Mouse (Mus musculus): ENCODE measurements around the gene 1700008O03Rik. TPM values are rescaled to one million over a fixed set of nuclear protein-coding genes. Genes with fewer than 3 reads are reported as not detected.

The 1700008O03Rik gene
- total RNA-seq (2021), result not detected
- long read RNA-seq, experiment 1, result 0 reads
- long read RNA-seq, experiment 2, partial matches to known transcripts, result 0 of 1 reads
- long read RNA-seq, experiment 2, other reads (novel, unspliced or antisense), result 1 of 1 reads

DNA sequence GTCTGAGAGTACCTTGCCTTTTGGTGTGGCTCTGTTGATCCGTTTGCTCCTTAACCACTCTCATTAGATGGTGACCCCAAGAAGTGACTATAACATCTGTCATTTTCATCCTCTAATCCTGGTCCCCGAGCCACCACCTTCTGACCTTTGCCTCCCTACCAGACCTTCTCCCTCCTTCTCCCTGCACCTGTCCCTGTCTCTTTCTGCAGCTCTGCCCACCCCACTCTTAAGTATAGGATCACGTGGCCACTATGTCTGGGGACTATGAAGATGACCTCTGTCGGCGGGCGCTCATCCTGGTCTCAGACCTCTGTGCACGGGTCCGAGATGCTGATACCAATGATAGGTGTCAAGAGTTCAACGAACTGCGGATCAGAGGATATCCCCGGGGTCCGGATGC, at the start of gene 1700008O03Rik:
Gene 1700008O03Rik, minus strand, starts transcription at position 101 of the 400 bp plus-strand sequence.
- DNase-seq, result no peak

DNA sequence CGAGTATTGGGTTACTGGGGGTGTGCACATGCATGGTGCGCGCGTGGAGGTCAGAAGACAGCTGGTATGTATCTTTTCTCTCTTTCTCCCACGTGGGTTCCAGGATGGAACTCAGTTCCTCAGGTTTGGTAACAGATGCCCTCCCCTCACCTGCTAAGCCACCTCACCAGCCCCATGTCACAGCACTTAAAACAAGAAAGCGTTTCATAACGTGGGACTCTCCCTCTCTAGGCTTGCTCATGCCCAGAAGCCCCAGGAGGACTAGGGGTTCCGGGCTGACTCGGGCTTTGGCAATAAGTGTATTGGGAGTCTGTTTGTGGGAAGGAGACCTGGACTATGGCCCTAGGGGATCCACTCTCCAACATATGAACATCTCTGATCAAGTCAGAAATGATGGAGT, 48.5 kb upstream of the 1700008O03Rik start:
- no peak for DNase-seq

DNA sequence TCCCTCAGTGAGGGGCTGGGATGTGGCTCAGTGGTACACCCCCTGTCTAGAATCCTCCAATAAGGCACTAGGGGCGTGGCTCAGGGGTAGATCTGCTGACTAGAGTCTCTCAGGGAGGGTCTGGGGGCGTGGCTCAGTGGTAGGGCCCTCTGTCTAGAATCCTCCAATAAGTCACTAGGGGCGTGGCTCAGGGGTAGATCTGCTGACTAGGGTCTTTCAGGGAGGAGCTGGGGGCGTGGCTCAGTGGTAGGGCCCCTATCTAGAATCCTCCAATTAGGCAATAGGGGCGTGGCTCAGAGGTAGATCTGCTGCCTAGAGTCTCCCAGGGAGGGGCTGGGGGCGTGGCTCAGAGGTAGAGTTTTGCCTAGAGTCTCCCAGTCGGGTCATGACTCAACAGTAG, 47.8 kb upstream of the 1700008O03Rik start:
- no peak for DNase-seq

DNA sequence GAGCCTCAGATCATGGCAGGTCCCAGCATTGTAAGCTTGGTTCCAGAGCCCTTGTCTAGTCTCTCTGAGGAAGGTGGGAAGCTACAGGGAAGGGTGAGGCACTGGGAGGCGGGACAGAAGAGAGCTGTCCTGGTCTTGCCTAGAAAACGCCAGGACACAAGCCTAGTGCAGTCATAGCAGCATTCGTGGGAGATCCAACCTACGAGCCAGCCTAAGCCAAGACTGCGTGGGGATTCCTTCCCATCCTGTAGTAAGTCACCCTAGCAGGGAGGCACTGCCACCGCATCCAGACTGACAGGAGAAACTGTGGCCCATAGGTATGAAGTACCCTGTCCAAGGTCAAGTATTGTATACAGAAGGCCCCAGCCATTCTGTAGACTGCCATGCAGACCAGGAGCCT, 46.9 kb upstream of the 1700008O03Rik start:
- no peak for DNase-seq

DNA sequence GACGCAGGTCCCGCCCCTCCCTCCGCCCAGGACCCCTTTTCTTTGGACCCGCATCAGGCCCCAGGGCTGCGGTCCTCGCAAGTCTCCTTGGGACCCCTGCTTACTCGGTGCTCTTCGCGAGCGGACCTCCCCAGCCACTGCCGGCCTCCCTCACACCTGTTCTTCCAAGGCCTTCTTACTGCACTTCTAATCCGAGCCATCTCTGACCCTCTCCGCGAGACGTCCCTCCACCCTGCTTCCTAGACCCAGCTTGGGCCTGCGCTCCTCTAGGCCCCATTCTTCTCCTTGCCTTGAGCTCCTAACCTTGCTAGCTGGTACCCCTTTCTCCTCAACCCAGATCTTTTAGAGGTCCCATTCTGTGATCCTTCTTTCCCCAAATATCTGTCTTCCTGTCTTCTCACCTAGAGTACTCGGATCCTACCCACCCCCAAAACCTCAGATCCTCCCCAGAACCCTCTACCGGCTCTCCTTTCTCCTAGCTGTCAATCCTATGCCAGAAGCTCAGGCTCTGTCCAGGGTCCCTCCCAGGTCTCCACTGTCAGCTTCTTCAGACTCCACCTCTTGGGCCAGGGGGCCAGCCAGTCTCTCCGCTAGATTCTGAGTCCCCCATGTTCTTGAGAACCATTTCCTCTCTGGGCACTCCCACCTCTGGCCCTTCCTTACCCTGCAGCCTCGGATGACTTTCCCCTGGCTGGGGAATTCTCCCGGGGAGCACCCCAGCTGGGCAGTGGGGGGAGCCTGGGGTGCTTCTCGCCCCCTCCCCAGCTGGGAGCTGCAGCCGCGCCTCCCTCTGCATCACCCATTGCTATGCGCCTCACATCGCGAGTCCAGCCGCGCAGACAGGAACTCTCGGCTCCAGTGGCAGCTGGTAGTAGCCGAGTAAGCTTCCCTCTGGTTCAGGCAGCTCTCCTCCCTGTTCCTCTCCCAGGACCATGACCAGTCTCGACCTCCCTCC, 44.2 kb upstream of the 1700008O03Rik start:
- no peak for DNase-seq

DNA sequence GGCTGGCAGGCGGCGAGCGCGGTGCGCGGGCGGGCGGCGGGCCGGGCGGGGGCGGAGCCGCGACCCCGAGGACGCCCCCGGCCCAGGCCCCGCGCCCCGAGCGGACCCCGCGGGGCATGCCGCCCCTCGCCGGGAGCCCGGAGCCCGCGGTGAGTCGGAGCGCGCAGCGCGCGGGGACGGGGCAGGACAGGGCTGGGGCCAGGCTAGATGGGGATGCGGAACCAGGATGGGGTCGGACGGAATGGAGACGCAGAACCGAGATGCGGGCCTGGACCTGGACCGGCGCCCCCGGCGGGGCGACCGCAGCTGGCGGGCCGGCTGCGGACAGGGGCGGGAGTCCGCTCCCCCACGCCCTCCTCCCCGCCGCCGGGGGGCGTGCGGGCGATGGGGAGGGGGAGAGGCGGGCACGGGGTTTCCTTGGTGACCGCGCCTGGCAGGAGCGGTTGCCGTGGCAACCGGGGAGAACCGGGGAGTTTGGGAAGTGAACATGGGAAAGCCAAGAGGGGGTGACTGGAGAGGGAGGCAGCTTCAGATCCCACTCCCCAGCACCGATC, 43.4 kb upstream of the 1700008O03Rik start, which contains the start of gene Lrrc4b:
Gene Lrrc4b, plus strand, starts transcription at position 51 of the 554 bp plus-strand sequence.
- DNase-seq, result no peak

DNA sequence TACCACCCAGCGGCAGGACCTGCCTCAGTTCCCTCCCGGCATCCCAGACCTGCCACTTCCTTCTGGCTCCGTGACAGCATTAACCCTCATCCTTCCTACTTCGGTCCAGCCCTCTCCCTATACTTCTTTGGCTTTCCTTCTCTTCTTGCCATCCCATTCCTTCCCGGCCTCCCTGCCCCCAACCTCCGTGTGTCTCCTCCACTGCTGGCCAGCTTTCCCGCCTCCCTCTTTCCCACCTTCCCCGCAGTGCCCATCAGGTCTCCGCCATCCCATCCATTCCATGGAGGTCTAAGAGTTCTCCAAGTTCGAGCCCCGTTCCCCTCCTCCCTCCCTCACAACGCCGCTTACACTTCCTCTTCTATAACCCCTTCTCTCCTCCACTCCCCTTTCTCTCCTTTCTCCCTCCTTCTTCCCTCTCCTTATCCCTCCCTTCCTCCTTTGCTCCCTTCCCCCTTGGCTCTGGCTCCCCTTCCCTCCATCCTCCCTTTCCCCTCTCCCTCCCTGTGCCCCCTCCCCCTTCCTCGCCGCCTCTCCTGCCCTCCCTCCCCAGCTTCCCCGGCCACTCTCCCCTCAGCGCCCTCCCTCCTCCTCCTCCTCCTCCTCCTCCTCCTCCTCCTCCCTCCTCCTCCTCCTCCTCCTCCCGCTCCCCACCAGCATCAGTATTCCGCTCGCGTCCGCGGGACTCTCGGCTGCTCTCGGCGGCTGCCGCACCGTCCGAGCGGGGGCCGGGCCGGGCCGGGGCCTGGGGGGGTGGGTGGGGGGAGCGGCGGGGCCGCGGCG, 42.7 kb upstream of the 1700008O03Rik start:
- no peak for DNase-seq

DNA sequence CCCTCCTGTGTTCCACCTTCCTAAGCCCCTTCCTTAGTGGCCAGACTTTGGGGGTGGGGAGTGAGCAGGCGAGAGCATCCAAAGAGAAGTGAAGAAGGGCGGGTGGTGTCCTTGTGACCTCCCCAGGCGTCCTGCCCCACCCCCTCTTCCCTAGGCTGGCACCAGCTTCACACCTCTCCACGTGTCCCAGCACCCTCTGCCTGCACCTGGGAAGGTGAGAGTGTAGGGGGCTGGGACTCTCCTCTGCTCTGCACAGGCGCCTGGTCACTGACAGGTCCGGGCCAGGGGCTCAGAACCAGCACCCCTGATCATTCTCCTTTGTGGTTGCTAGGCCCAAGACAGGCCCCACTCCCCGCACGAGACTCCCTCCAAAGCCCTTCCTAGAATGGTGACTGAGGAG, 42.0 kb upstream of the 1700008O03Rik start:
- no peak for DNase-seq

DNA sequence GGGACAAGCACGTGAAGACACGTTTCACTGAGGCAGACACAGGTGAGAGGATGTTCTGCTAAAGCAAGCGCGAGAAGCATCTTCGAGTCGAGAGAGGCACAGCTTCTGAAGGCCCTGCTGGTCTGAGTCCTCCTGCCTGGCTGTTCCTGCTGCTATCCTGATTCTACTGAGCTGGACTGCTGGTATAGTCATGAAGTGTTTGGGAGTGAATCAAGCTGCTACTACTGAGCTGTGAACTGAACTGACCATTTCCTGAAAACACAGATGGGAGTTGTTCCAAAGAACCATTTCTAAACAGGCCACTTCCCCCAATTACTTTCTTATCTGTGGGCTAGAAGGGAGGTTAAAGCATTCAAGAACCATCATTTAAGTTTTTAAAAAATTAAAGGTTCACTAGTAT, 27.7 kb upstream of the 1700008O03Rik start:
- DNase-seq, result no peak

DNA sequence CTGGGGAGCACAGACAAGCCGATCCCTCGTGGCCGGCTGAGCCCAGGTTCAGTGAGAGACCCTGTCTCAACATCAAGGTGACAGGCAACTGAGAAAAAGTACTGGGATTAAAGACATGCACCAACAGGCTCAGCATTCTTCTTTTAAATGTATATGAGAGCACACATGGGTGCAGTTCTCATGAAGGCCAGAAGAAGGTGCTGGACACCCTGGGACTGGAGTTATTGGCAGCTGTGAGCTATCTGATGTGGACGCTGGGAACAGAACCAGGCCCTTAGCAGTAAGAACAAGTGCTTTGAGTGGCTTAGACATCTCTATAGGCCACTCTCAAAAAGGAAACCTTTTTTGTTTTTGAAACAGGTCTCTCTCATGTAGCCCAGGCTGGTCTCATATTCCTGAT, 25.5 kb upstream of the 1700008O03Rik start:
- DNase-seq, result no peak

DNA sequence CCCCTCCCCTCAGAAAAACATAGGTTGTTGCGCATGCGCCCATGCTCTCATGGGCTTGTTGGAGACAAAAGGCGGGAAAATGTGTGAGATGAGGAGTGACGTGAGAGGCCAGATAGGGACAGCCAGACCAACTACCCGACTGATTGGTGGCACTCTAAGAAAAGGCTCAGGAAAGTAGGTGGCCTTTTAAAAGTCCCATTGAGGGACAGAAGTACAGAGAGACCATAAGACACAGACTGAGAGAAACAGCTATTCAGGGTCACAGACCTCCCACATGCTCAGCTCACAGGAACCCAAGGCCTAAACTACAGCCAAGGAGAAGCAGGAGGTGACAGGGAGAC, 20.4 kb upstream of the 1700008O03Rik start:
- DNase-seq, result no peak

DNA sequence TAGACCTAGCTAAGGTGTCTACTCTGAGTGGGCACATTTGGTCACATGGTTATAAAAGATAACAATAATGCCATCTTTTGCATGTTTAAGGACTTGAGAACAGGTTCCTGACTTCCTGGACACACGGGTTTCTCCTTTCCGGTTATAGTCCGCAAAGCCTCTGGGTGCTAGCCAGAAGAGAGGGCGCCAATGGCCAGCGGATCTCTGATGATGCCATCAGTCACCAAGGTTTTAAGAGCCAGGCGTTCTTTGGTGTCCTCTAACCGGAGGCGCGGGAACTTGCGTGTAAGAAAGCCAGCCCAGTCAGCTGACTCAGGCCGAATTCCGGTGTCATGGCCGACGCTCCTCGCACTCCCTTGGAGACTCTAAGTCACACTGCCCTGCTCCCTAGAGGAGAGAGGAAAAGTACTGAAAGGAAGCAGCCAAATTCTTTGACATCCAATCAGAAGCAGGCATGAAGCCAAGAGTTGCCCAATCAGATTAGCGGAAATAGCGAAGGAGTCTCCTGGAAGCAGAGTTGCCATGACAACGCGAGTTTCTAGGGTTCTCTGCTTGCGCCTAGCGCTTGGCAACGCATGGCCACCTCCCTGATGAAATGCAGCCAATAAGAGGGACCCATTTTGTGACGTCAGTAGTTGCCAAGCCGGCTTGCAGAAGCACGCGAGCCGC, 19.9 kb upstream of the 1700008O03Rik start:
- DNase-seq, result peak; percentile 75

DNA sequence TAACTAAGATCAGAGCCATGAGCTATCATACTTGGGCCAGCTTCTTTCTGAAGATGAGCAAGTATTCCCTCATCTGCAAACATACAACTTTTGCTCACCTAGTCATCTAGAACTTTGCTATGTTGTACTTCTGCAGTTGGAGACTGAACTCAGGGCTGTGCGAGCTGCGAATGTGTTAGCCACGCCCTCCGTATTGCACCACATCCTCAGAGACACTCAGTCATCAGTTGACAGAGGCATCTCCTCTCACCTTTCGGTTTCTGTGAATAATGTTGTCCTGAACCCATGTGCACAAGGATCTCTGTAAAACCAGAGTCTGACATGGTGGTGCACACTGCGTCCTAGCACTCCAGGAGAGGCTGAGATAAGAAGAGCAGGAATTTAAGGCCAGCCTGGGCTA, 16.1 kb upstream of the 1700008O03Rik start:
- DNase-seq, result no peak

DNA sequence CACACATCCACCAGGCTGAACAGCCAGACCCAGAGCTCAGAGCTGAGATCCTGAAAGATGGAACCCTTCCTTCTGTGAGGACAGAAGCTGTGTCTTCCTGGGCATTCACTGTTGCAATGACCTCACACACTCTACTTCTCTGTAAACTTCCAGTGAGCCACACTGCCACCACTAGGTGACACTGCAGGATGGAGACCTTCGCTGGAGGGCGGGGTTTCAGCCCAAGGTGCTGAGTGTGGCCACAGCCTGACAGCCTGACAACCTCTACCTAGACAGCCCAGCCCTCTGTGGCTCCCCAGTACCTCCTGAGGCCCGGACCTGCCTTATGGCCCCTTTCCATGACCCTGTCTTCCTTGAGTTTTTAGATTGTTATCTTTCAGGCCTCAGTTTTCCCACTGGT, 12.9 kb upstream of the 1700008O03Rik start:
- DNase-seq, result peak; percentile 38

DNA sequence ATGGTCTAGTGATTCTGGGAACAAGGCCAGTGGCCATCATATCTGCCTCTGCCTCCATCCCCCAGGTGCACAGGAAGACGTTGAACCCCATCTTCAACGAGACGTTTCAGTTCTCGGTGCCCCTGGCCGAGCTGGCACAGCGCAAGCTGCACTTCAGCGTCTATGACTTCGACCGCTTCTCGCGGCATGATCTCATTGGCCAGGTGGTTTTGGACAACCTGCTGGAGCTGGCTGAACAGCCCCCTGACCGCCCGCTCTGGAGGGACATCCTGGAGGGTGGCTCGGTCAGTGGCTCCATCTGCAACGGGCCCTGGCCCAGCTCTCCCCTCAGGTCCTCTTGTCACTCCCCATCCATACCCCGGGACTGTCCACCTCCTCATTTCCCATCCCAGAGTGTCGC, 7.7 kb upstream of the 1700008O03Rik start:
- no peak for DNase-seq

DNA sequence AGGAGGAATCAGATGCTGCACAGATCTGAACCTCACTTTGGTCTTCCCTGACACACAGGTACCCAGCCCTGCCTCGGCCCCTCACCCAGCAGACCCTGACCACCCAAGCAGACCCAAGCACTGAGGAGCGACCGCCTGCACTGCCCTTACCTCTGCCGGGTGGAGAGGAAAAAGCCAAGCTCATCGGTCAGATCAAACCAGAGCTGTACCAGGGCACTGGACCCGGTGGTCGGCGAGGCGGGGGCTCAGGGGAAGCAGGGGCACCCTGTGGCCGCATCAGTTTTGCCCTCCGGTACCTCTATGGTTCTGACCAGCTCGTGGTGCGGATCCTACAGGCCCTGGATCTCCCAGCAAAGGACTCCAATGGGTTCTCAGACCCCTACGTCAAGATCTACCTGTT, 6.7 kb upstream of the 1700008O03Rik start:
- no peak for DNase-seq

DNA sequence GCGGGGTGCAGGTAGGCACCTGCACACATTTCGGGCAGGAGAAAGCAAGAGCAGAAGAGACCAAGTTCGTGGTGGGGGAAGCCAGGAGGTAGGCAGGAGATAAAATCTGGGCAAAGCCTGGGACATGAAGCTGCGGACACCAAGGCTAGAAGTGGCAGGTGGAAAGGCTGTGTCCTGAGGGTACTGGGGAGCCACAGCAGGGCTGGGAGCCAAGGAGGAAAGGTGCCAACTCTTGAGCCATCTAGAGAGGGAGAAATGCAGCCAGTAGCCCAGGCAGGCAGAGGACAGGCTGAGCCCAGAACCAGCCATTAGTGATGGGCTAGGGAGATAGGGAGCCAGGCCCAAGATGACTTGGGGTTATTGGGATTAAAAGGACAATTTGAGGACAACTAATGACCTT, 6.2 kb upstream of the 1700008O03Rik start:
- DNase-seq, result no peak

DNA sequence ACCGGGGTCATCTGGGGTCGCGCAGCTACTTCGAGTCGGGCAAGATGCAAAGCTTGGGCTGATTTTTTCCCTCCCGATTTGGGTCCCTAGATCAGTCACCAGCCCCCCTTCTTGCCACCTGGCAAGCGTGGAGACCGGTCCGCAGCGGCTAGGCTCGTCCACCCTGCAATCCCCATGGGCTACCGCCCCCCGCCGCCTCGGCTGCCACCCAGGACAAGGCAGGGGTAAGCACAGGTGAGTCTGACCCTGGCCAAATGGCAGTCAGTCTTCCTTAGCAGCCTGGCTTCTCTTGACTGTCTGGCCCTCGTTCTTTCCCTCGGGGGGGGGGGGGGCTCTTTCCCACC, 932 bp downstream of the 1700008O03Rik start:
- no peak for DNase-seq

DNA sequence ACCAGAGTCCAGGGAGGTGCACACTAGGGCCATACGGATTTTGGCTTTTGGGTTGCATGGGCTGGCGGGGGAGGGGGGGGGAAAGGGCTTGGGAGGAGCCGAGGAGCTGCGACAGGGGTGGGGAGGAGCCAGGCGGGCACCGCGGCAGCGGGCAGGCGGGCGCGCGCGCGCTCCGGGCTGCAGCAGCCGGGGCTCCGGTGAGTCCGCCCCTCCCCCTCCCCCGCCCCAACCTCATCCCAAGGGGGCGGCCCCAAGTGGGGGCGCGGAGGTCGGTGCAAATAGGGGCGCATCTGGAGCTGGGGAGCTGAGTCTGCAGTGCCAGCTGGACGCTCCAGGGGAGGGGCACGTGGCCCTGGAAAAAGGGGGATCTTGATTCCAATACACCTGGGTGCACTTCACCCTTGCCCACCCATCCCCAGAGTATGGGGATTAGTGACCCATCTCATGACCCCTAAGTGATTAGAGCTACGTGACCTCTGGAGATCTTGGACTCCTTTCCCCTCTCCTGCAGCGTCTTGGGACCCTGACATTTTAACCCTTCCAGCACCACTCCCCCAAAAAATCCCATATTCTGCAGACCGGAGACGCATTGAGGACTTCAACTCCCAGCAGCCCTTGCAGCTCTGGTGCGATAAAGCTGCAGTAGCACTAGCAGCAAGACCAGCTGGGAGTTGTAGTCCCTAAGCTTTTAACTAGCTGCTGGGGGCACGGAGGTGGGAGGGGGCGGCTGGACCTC, 1.5 kb downstream of the 1700008O03Rik start, which contains the start of gene Syt3:
Gene Syt3, plus strand, starts transcription at position 123 of the 736 bp plus-strand sequence.
- peak; percentile 46 for DNase-seq

DNA sequence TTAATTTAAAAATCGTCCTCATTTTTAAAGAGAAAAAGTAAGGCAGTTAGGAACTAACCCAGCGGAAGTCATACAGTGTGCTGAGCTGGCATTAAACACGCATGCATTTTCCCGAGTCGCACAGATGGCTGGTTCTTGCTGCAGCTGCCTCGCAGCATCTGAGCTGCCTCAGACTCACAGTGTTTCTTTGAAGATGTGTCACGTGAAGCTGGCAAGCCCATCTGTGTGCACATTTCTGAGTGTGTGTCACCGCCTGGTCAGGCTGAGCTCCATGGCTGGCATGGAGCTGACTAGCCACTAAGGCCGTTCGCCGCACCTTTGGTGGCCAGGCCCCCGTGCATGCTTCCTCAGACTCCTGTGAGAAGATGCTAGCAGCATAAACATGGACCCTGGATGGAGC, 3.1 kb downstream of the 1700008O03Rik start:
- DNase-seq, result no peak

DNA sequence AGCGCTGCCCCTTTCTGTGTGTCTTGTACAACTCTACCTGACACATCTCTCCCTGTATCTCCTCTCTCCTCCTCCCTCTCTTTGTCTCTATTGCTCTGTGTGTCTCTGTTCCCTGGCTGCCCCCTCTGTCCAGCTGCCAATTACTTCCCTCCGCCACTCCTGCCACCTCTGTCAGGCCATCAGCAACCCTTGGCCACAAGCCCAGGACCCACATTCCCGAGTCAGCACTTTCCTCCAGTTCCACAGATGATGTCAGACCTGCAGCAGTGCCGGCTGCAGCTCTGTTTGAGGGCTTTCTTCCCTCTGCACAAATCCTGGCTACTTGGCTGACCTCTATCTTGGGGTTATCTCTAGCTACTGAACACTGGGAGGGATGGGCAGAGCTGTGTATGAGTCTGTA, 7.3 kb downstream of the 1700008O03Rik start:
- no peak for DNase-seq

Measured in gastrocnemius, postnatal 25 days (tissue).